Comparison of ENCODE assay signal across 7 mouse cellular contexts in the genomic region with DNA sequence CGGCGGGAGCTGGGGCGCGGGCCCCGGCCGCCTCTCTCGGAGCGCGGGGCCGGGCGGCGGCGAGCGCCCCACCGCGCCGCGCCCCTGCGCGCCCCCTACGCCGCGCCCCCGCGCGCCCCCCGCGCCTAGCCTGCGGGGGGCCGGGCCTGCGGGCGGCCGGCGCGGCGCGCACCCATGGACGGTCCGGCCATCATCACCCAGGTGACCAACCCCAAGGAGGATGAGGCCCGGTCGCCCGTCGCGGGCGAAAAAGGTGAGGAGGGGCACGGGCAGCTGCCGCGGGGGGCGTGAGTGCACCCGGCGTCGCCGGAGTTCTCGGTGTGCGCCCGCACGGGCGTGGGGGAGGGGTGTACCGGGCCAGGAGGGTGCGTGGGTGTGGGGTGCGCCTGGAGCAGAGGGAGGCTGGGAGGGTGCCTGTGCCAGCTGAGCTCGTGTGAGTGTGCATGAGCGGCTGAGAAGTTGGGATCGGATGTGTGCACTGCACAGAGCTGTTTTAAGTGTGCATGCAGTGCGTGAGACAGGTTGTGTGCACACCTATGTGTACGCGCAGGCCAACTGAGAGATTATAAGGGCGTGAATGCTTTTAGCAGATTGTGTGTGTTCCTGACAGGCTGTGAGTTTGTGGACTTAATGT. TPM values are rescaled to one million over a fixed set of nuclear protein-coding genes. Genes with fewer than 3 reads are reported as not detected.
DNase-seq lines count a peak whose midpoint lies in the region; ATAC-seq lines count a peak whose summit lies in the region.

No protein-coding gene starts in this region.

- peak overlapping the region; percentile 77 for H3K4me3 ChIP-seq in forebrain, embryonic 16.5 days (replicated peaks; ENCODE audit: low read length)
- peak overlapping the region; percentile 89 for H3K4me3 ChIP-seq in hindbrain, embryonic 15.5 days

- no peaks in the 10 kb centered on the region for H3K27me3 ChIP-seq in forebrain, embryonic 16.5 days (replicated peaks; ENCODE audit: control insufficient read depth, insufficient read depth, low read length)
- no peaks in the 10 kb centered on the region for H3K27me3 ChIP-seq in hindbrain, embryonic 15.5 days

- WGBS in forebrain, embryonic 16.5 days = 1% methylated on average over 57 of the region's 68 CpGs
- 2% methylated on average over 54 of the region's 68 CpGs for WGBS in hindbrain, embryonic 15.5 days

- DNase-seq in MN1 (ENCODE audit: low spot score) = peak; percentile 18
- DNase-seq in brain, adult 2 months (ENCODE audit: low read depth, low spot score) = peak; percentile 84
- DNase-seq in left cerebral cortex, adult 18-20 months (ENCODE audit: low spot score in 2 of 2) = peak; percentile 74 to 79
- DNase-seq in lung, postnatal 36 days = peak; percentile 58
- DNase-seq in right cerebral cortex, postnatal 36 days (ENCODE audit: low spot score in 2 of 2) = peak; percentile 75 to 79

- peaks cover 23% of the 10 kb centered on the region for H3K4me1 ChIP-seq in forebrain, embryonic 16.5 days (replicated peaks; ENCODE audit: control insufficient read depth, insufficient read depth, low read length)
- peaks cover 40% of the 10 kb centered on the region for H3K4me1 ChIP-seq in hindbrain, embryonic 15.5 days (replicated peaks)

- H3K27ac ChIP-seq in forebrain, embryonic 16.5 days (ENCODE audit: low read length) = peak overlapping the region; percentile 89
- peak overlapping the region; percentile 89 for H3K27ac ChIP-seq in hindbrain, embryonic 15.5 days (replicated peaks)

- no peaks in the 10 kb centered on the region for H3K9me3 ChIP-seq in forebrain, embryonic 16.5 days (ENCODE audit: control insufficient read depth, low read length)
- no peaks in the 10 kb centered on the region for H3K9me3 ChIP-seq in hindbrain, embryonic 15.5 days

- peak overlapping the region; percentile 98 for H3K4me2 ChIP-seq in forebrain, embryonic 16.5 days (ENCODE audit: low read length)
- H3K4me2 ChIP-seq in hindbrain, embryonic 15.5 days = peak overlapping the region; percentile 99

- H3K36me3 ChIP-seq in forebrain, embryonic 16.5 days (ENCODE audit: control insufficient read depth, insufficient read depth) = no peaks in the 10 kb centered on the region
- H3K36me3 ChIP-seq in hindbrain, embryonic 15.5 days = no peaks in the 10 kb centered on the region

- peak; percentile 26 for ATAC-seq in forebrain, embryonic 16.5 days
- ATAC-seq in hindbrain, embryonic 15.5 days (ENCODE audit: low FRiP score, low read depth) = peak; percentile 44; the same call in 1 of the 2 replicates

- peak overlapping the region; percentile 88 for H3K9ac ChIP-seq in forebrain, embryonic 16.5 days (replicated peaks; ENCODE audit: low read depth, low read length)
- peak overlapping the region; percentile 75 for H3K9ac ChIP-seq in hindbrain, embryonic 15.5 days

RNA-seq across cellular contexts. Expression of gene Ctdspl, which starts 0.6 kb away (rescaled TPM):
- 7.2 and 8.8 TPM in 2 replicates for polyA plus RNA-seq in forebrain, embryonic 16.5 days (2015; fragmentation: Nextera tagmentation; extraction: Ambion mirVana)
- polyA plus RNA-seq in hindbrain, embryonic 15.5 days (2015; fragmentation: Nextera tagmentation; extraction: Ambion mirVana) = 8.9 and 9.6 TPM in 2 replicates
- total RNA-seq in left cerebral cortex, adult 18-20 months (2021) = 10 to 100 TPM; 34.4 to 35.5 TPM

Comparison
In these comparisons a context has a peak if more than half of its experiments do, and no peak if none do; other contexts are left out.
1. Peak in every context shown above with its lines: DNase-seq, ATAC-seq, H3K4me3 ChIP-seq and H3K27ac ChIP-seq.
2. DNase-seq: peak in every context shown above with its lines; median percentile 84 in brain, adult 2 months; 77 in right cerebral cortex, postnatal 36 days; 76 in left cerebral cortex, adult 18-20 months; 58 in lung, postnatal 36 days; 18 in MN1.